Comparison of ENCODE assay signal across 8 mouse cellular contexts in genomic region chr8:108695938-108696630, GRCm38 (mm10).
DNase-seq lines count a peak whose midpoint lies in the region; ATAC-seq and TF ChIP-seq lines count a peak whose summit lies in the region.

No protein-coding gene starts in this region.

- H3K36me3 ChIP-seq in lung, embryonic 14.5 days (ENCODE audit: insufficient read depth), result no peaks in the 10 kb centered on the region
- no peaks in the 10 kb centered on the region for H3K36me3 ChIP-seq in forebrain, postnatal 0 days (ENCODE audit: insufficient read depth)
- no peaks in the 10 kb centered on the region for H3K36me3 ChIP-seq in limb, embryonic 12.5 days
- no peaks in the 10 kb centered on the region for H3K36me3 ChIP-seq in myocyte (ENCODE audit: control insufficient read depth, insufficient read depth)

- peak overlapping the region; percentile 89 for H3K4me2 ChIP-seq in lung, embryonic 14.5 days
- H3K4me2 ChIP-seq in forebrain, postnatal 0 days (ENCODE audit: low read depth), result peak overlapping the region; percentile 30
- H3K4me2 ChIP-seq in limb, embryonic 12.5 days, result peak overlapping the region; percentile 66
- H3K4me2 ChIP-seq in myocyte (ENCODE audit: low read depth), result peak overlapping the region; percentile 30

- H3K27me3 ChIP-seq in lung, embryonic 14.5 days (ENCODE audit: insufficient read depth, low read length), result peaks cover 39% of the 10 kb centered on the region
- H3K27me3 ChIP-seq in forebrain, postnatal 0 days (ENCODE audit: insufficient read depth, low read length), result peaks cover 60% of the 10 kb centered on the region
- peaks cover 57% of the 10 kb centered on the region for H3K27me3 ChIP-seq in limb, embryonic 12.5 days
- H3K27me3 ChIP-seq in myocyte (ENCODE audit: control insufficient read depth, insufficient read depth, insufficient read length), result no peaks in the 10 kb centered on the region

- H3K9me3 ChIP-seq in lung, embryonic 14.5 days (ENCODE audit: low read depth, low read length), result no peaks in the 10 kb centered on the region
- H3K9me3 ChIP-seq in forebrain, postnatal 0 days (ENCODE audit: low read length), result no peaks in the 10 kb centered on the region
- no peaks in the 10 kb centered on the region for H3K9me3 ChIP-seq in limb, embryonic 12.5 days

- H3K9ac ChIP-seq in lung, embryonic 14.5 days, result peak overlapping the region; percentile 56
- H3K9ac ChIP-seq in forebrain, postnatal 0 days, result 0 out of 2 replicates have a peak overlapping the region, but pooled peaks have one; percentile 6
- H3K9ac ChIP-seq in limb, embryonic 12.5 days (replicated peaks), result peak overlapping the region; percentile 57

- peaks cover 20% of the 10 kb centered on the region; the same call in 1 of the 2 replicates for H3K4me1 ChIP-seq in lung, embryonic 14.5 days (ENCODE audit: insufficient read depth)
- H3K4me1 ChIP-seq in forebrain, postnatal 0 days (ENCODE audit: insufficient read depth), result peaks cover 11% of the 10 kb centered on the region; the same call in 1 of the 2 replicates
- H3K4me1 ChIP-seq in limb, embryonic 12.5 days (replicated peaks), result peaks cover 68% of the 10 kb centered on the region

- H3K27ac ChIP-seq in lung, embryonic 14.5 days (ENCODE audit: low read depth), result peak overlapping the region; percentile 65; the same call in 1 of the 2 replicates
- no peak overlapping the region for H3K27ac ChIP-seq in forebrain, postnatal 0 days (ENCODE audit: low read depth, low read length)
- peak overlapping the region; percentile 84 for H3K27ac ChIP-seq in limb, embryonic 12.5 days

- WGBS in lung, embryonic 14.5 days, result under 1% methylated on average over 31 of the region's 31 CpGs
- 1% methylated on average over 30 of the region's 31 CpGs for WGBS in forebrain, postnatal 0 days
- WGBS in limb, embryonic 12.5 days, result under 1% methylated on average over 31 of the region's 31 CpGs

- TF ChIP-seq POLR2A in myocyte (IDR thresholded peaks at IDR 0.05; ENCODE audit: insufficient read length, low read depth), result no peak

- DNase-seq in lung, embryonic 14.5 days, result peak; percentile 69
- DNase-seq in lung, postnatal 25 days (ENCODE audit: low spot score), result no peak
- peak; percentile 53 for DNase-seq in forebrain, postnatal 0 days
- DNase-seq in cerebellum, postnatal 14 days, result no peak
- no peak for DNase-seq in layer of hippocampus, postnatal 14 days (ENCODE audit: low spot score in 2 of 2)
- DNase-seq in layer of hippocampus, adult 9-10 months (ENCODE audit: low spot score), result no peak

- TF ChIP-seq CTCF in lung, embryonic 14.5 days (IDR thresholded peaks at IDR 0.05; ENCODE audit: low read depth), result no peak
- TF ChIP-seq CTCF in forebrain, postnatal 0 days (IDR thresholded peaks at IDR 0.05; ENCODE audit: low read depth), result no peak

- ATAC-seq in lung, embryonic 14.5 days (ENCODE audit: insufficient read depth), result peak; percentile 47
- no peak for ATAC-seq in forebrain, postnatal 0 days
- ATAC-seq in limb, embryonic 12.5 days (ENCODE audit: insufficient number of reproducible peaks, insufficient read depth, low FRiP score, low TSS enrichment, low read depth), result 0 out of 2 replicates have a peak, but pooled peaks have one; percentile 13

- no peak overlapping the region for H3ac ChIP-seq in myocyte (ENCODE audit: control insufficient read depth, insufficient read length)

- H3K79me2 ChIP-seq in myocyte (ENCODE audit: control insufficient read depth, insufficient read depth), result no peaks in the 10 kb centered on the region

- peak overlapping the region; percentile 40 for H3K4me3 ChIP-seq in lung, embryonic 14.5 days (ENCODE audit: low read depth, low read length)
- peak overlapping the region; percentile 0; the same call in 1 of the 2 replicates for H3K4me3 ChIP-seq in forebrain, postnatal 0 days (ENCODE audit: low read depth, low read length)
- H3K4me3 ChIP-seq in limb, embryonic 12.5 days (replicated peaks), result peak overlapping the region; percentile 39
- no peak overlapping the region for H3K4me3 ChIP-seq in myocyte

TF ChIP-seq in myocyte, 11 proteins besides CTCF, POLR2A, EP300 and RAD21:
- TF ChIP-seq TCF3 (IDR thresholded peaks at IDR 0.05; ENCODE audit: insufficient read length, low read depth) (no peak), REST (IDR thresholded peaks at IDR 0.05; ENCODE audit: insufficient read depth, insufficient read length) (no peak), TCF12 (IDR thresholded peaks at IDR 0.05; ENCODE audit: insufficient read depth, poor library complexity, severe bottlenecking) (no peak), SRF (IDR thresholded peaks at IDR 0.05; ENCODE audit: control insufficient read depth, insufficient read length, low read depth) (no peak), MYOG (IDR thresholded peaks at IDR 0.05; ENCODE audit: control insufficient read depth in 1 of 3, insufficient read depth in 1 of 3, insufficient read length in 2 of 3, low read depth in 2 of 3) (no peak), POLR2AphosphoS2 (IDR thresholded peaks at IDR 0.05; ENCODE audit: insufficient read length, low read depth) (no peak), MAX (IDR thresholded peaks at IDR 0.05; ENCODE audit: low read depth) (no peak), CEBPB (IDR thresholded peaks at IDR 0.05; ENCODE audit: insufficient read depth, poor library complexity, severe bottlenecking) (no peak), MYOD1 (IDR thresholded peaks at IDR 0.05; ENCODE audit: control insufficient read depth in 1 of 3, insufficient read length in 2 of 3, low read depth in 2 of 3) (no peak), E2F4 (IDR thresholded peaks at IDR 0.05; ENCODE audit: insufficient read depth) (no peak)

Comparison
In these comparisons a context has a peak if more than half of its experiments do, and no peak if none do; other contexts are left out.
1. DNase-seq: peak in lung, embryonic 14.5 days (single experiment) and forebrain, postnatal 0 days (single experiment); none in lung, postnatal 25 days (single experiment), cerebellum, postnatal 14 days (0 of 2), layer of hippocampus, postnatal 14 days (0 of 2) and layer of hippocampus, adult 9-10 months (single experiment).
2. H3K4me2 ChIP-seq: peak in every context shown above with its lines; median percentile 89 in lung, embryonic 14.5 days; 66 in limb, embryonic 12.5 days; 30 in forebrain, postnatal 0 days; 30 in myocyte.
3. H3K9ac ChIP-seq: peak in every context shown above with its lines; median percentile 57 in limb, embryonic 12.5 days; 56 in lung, embryonic 14.5 days; 6 in forebrain, postnatal 0 days.